Mouse (Mus musculus) monocyte, adult 2 months (primary cell): ENCODE measurements around the gene Rtraf.
"Not testable (repeated sequence)": the region's sequence is repeated elsewhere in the genome, so short reads cannot be mapped to it uniquely, and the experiment has no call there.

Experiments
- DNase-seq, 2 experiments: peaks; one replicate each; pipeline ENCODE4 v3.0.0; 2022; ENCODE audit warnings: low spot score in 2 of 2, low read depth in 1 of 2

Rtraf gene

GRCm38 (mm10) chr14:19823321-19824142, at the start of gene Rtraf:
Gene Rtraf (minus strand): TSS chr14:19823824.
- DNase-seq: peak; percentile 58 to 78

GRCm38 (mm10) chr14:19867286-19867935, 43.8 kb upstream of the Rtraf start:
- no peak for DNase-seq

- DNase-seq: not testable (repeated sequence)
Measured at GRCm38 (mm10) chr14:19865121-19865520, 41.5 kb upstream of the Rtraf start.

- no peak for DNase-seq
Measured at GRCm38 (mm10) chr14:19861311-19862080, 37.9 kb upstream of the Rtraf start.

GRCm38 (mm10) chr14:19860281-19860680, 36.7 kb upstream of the Rtraf start:
- DNase-seq: no peak

GRCm38 (mm10) chr14:19858808-19859776, 35.5 kb upstream of the Rtraf start:
- no peak for DNase-seq

- DNase-seq: no peak
Measured at GRCm38 (mm10) chr14:19858279-19858678, 34.7 kb upstream of the Rtraf start.

GRCm38 (mm10) chr14:19853471-19853870, 29.8 kb upstream of the Rtraf start:
- DNase-seq: no peak

GRCm38 (mm10) chr14:19839600-19840332, 16.1 kb upstream of the Rtraf start:
- peak in 1 of 2 experiments; percentile 16 for DNase-seq

GRCm38 (mm10) chr14:19836289-19836688, 12.7 kb upstream of the Rtraf start:
- DNase-seq: no peak

GRCm38 (mm10) chr14:19825481-19825880, 1.9 kb upstream of the Rtraf start:
- DNase-seq: no peak

GRCm38 (mm10) chr14:19821686-19822085, 1.9 kb downstream of the Rtraf start:
- no peak for DNase-seq

GRCm38 (mm10) chr14:19817949-19818348, 5.7 kb downstream of the Rtraf start:
- peak in 1 of 2 experiments; percentile 61 for DNase-seq

GRCm38 (mm10) chr14:19813061-19813460, 10.6 kb downstream of the Rtraf start:
- no peak for DNase-seq

GRCm38 (mm10) chr14:19809934-19810333, 13.7 kb downstream of the Rtraf start:
- no peak for DNase-seq

- DNase-seq: no peak
Measured at GRCm38 (mm10) chr14:19807858-19808257, 15.8 kb downstream of the Rtraf start.

GRCm38 (mm10) chr14:19807339-19807738, 16.3 kb downstream of the Rtraf start:
- DNase-seq: no peak

GRCm38 (mm10) chr14:19803623-19804022, 20.0 kb downstream of the Rtraf start:
- DNase-seq: no peak

GRCm38 (mm10) chr14:19803222-19803621, 20.4 kb downstream of the Rtraf start:
- no peak for DNase-seq
